Mouse (Mus musculus) layer of hippocampus, adult 2 months (tissue): ENCODE data around the gene Creld1. TPM values are rescaled to one million over a fixed set of nuclear protein-coding genes. Genes with fewer than 3 reads are reported as not detected.

Experiments
- DNase-seq, 2 experiments: peaks; one replicate each; pipeline ENCODE4 v3.0.0; 2022; ENCODE audit warnings: low spot score in 2 of 2
- H3K27ac ChIP-seq: fragments of 200-600 bp; 2 replicates; pipeline ENCODE4 v1.8.1; 2022
- H3K4me3 ChIP-seq: fragments of 200-600 bp; 2 replicates; pipeline ENCODE4 v1.8.1; 2022; ENCODE audit warnings: mild to moderate bottlenecking
- CTCF ChIP-seq: fragments of 200-600 bp; conservative IDR thresholded peaks from 2 replicates; pipeline ENCODE4 v1.8.1; 2022; ENCODE audit warnings: antibody characterized with exemption, mild to moderate bottlenecking, moderate library complexity
- microRNA-seq, 2 experiments: library from miRNA; unstranded; fragments of <30 nt; microRNA quantifications; one replicate each; pipeline ENCODE4 v1.2.0; 2021
- total RNA-seq, 2 experiments: library from RNA; stranded (reverse); gene quantifications; 2 replicates each; pipeline ENCODE4 v1.2.3; 2021

The Creld1 gene
- total RNA-seq, 2 experiments from 2014 or later = 105 to 120 TPM

GRCm38 (mm10) chr6:113541610-113542009 is 58.5 kb downstream of the Creld1 start:
- TF ChIP-seq CTCF = peak; percentile 54
- H3K4me3 ChIP-seq = no peak overlapping the region
- no peak for DNase-seq
- H3K27ac ChIP-seq = no peak overlapping the region

Small RNA genes within 50 kb of the gene (microRNA-seq; reads per million reads assigned to microRNA genes)
- gene Gm23365 = 0 reads per million in 2 experiments

Other genes with a start within 250 kb of the Creld1 start
- gene Mtmr14, start 245.5 kb upstream of the Creld1 start, total RNA-seq = 10 to 100 TPM; 15.0 to 15.6 TPM
- gene Cpne9, start 201.0 kb upstream of the Creld1 start, total RNA-seq = 10 to 100 TPM; 24.0 to 24.7 TPM
- gene Brpf1, start 176.2 kb upstream of the Creld1 start, total RNA-seq = 10 to 100 TPM; 41.0 to 43.8 TPM
- 10 to 100 TPM in 1 of 2 experiments, 1 to 10 TPM in 1; 9.1 to 10.6 TPM for gene Ogg1, start 156.3 kb upstream of the Creld1 start, total RNA-seq
- gene Camk1, start 139.3 kb upstream of the Creld1 start, total RNA-seq = 10 to 100 TPM; 45.4 to 52.0 TPM
- gene Tada3, start 105.4 kb upstream of the Creld1 start, total RNA-seq = 10 to 100 TPM; 50.5 to 53.5 TPM
- 100 to 1,000 TPM; 308 to 330 TPM for gene Arpc4, start 105.2 kb upstream of the Creld1 start, total RNA-seq
- gene Ttll3, start 94.0 kb upstream of the Creld1 start, total RNA-seq = 10 to 100 TPM; 15.5 to 23.2 TPM
- 10 to 100 TPM; 40.2 to 44.4 TPM for gene Rpusd3, start 64.0 kb upstream of the Creld1 start, total RNA-seq
- not detected for gene Cidec, start 47.5 kb upstream of the Creld1 start, total RNA-seq
- 10 to 100 TPM; 41.9 to 42.3 TPM for gene Jagn1, start 40.7 kb upstream of the Creld1 start, total RNA-seq
- under 1 TPM; 0.22 to 0.46 TPM for gene Il17re, start 24.8 kb upstream of the Creld1 start, total RNA-seq
- gene Il17rc, start 11.9 kb upstream of the Creld1 start, total RNA-seq = 1 to 10 TPM; 4.7 to 6.3 TPM
- 10 to 100 TPM; 53.9 to 59.1 TPM for gene Prrt3, start 18.6 kb downstream of the Creld1 start, total RNA-seq
- 10 to 100 TPM; 73.4 to 76.3 TPM for gene Emc3, start 48.4 kb downstream of the Creld1 start, total RNA-seq
- gene Fancd2, start 48.4 kb downstream of the Creld1 start, total RNA-seq = 1 to 10 TPM; 2.4 to 3.8 TPM
- under 1 TPM; 0.33 to 0.86 TPM for gene Fancd2os, start 117.4 kb downstream of the Creld1 start, total RNA-seq
- gene Brk1, start 121.5 kb downstream of the Creld1 start, total RNA-seq = 100 to 1,000 TPM; 211 to 234 TPM
- gene Vhl, start 140.7 kb downstream of the Creld1 start, total RNA-seq = 10 to 100 TPM; 44.3 to 44.9 TPM
- gene Irak2, start 155.2 kb downstream of the Creld1 start, total RNA-seq = 10 to 100 TPM; 16.6 to 18.8 TPM
- 10 to 100 TPM; 60.4 to 67.8 TPM for gene Tatdn2, start 213.8 kb downstream of the Creld1 start, total RNA-seq
- gene Ghrl, start 236.6 kb downstream of the Creld1 start, total RNA-seq = not detected